Mouse (Mus musculus) thymus, adult 2 months (tissue): ENCODE measurements around the gene Ttc7b. TPM values are rescaled to one million over a fixed set of nuclear protein-coding genes. Genes with fewer than 3 reads are reported as not detected.

Source experiments
- DNase-seq: peaks from one replicate; pipeline ENCODE4 v3.0.0; 2021
- H3K27ac ChIP-seq: fragments of 200-500 bp; 2 replicates; pipeline ENCODE4 v1.5.1; 2012; ENCODE audit warnings: low read length, control low read depth; ENCODE audit not compliant: control insufficient read depth, insufficient read depth
- H3K27me3 ChIP-seq: fragments of 200-500 bp; 2 replicates; pipeline ENCODE4 v1.6.1; 2012; ENCODE audit warnings: mild to moderate bottlenecking, low read length, moderate library complexity, mixed read lengths; ENCODE audit not compliant: control insufficient read depth, insufficient read depth
- H3K36me3 ChIP-seq: fragments of 200-500 bp; 2 replicates; pipeline ENCODE4 v1.6.1; 2012; ENCODE audit warnings: mild to moderate bottlenecking, low read length, moderate library complexity; ENCODE audit not compliant: control insufficient read depth, insufficient read depth
- H3K4me1 ChIP-seq: fragments of 200-500 bp; replicated peaks from 2 replicates; pipeline ENCODE4 v1.6.1; 2012; ENCODE audit warnings: low read length; ENCODE audit not compliant: control insufficient read depth, insufficient read depth
- H3K4me3 ChIP-seq: fragments of 200-500 bp; 2 replicates; pipeline ENCODE4 v1.5.1; 2012; ENCODE audit warnings: mild to moderate bottlenecking, low read length, control low read depth, moderate library complexity; ENCODE audit not compliant: control insufficient read depth, insufficient read depth
- CTCF ChIP-seq: fragments of 200-500 bp; IDR thresholded peaks from 2 replicates; pipeline ENCODE4 v1.5.1; 2012; ENCODE audit warnings: mild to moderate bottlenecking, control low read depth, low read length, moderate library complexity, borderline replicate concordance; ENCODE audit not compliant: control insufficient read depth, poor library complexity, insufficient read depth; ENCODE audit errors: extremely low read depth
- POLR2A ChIP-seq: fragments of 200-500 bp; IDR thresholded peaks from 2 replicates; pipeline ENCODE4 v1.6.1; 2012; ENCODE audit warnings: mild to moderate bottlenecking, low read length, control low read depth, moderate library complexity; ENCODE audit not compliant: control insufficient read depth, poor library complexity, insufficient read depth; ENCODE audit errors: extremely low read depth
- WGBS: fragments of 180-500 bp; shearing (Covaris S2); methylation state at CpG from one replicate; pipeline ENCODE4 v1.1.7; 2018; 5-methylcytosine and 5-hydroxymethylcytosine counted together
- polyA plus RNA-seq: library from polyadenylated mRNA; depleted of rRNA; stranded (reverse); fragments of >200 nt; gene quantifications from 2 replicates; pipeline ENCODE4 v1.2.3, GENCODE M21; 2012; rRNA removed

The Ttc7b gene
- polyA plus RNA-seq, 1 experiment = 43.1 TPM

DNA sequence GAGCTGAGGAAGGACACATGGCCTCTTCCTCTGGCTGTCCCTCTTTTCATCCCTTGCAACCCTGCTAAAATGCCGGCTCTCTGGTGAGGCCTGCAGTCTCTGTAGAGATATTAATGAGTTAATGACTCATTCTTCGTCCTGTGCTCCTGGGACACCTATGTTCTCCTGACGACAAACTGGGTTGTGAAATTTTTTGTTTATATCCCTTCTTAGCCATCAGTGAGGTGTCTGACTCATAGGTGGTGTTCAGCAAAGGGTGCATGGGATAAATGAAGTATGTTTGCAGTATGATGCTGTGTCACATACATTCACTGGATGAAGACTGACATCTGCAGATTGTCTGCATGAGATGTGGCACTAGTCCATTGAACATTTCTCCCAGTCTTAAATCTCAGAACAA is 262.8 kb downstream of the Ttc7b start:
- H3K27ac ChIP-seq = no peak overlapping the region
- H3K4me1 ChIP-seq = no peaks in the 10 kb centered on the region
- TF ChIP-seq CTCF (no peak), POLR2A (no peak)
- no peaks in the 10 kb centered on the region for H3K27me3 ChIP-seq
- H3K4me3 ChIP-seq = no peak overlapping the region
- WGBS = 92% methylated on average over 3 of the region's 3 CpGs
- H3K36me3 ChIP-seq = no peaks in the 10 kb centered on the region
- DNase-seq = no peak

- TF ChIP-seq CTCF (no peak), POLR2A (no peak)
- WGBS = 94% methylated on average over 2 of the region's 2 CpGs
- Histone ChIP-seq H3K27me3 (no peaks in the 10 kb centered on the region), H3K36me3 (no peaks in the 10 kb centered on the region), H3K4me1 (no peaks in the 10 kb centered on the region), H3K4me3 (no peak overlapping the region), H3K27ac (no peak overlapping the region)
- no peak for DNase-seq
These were observed 265.1 kb downstream of the Ttc7b start for GRCm38 (mm10) chr12:100255441-100255949.

DNA sequence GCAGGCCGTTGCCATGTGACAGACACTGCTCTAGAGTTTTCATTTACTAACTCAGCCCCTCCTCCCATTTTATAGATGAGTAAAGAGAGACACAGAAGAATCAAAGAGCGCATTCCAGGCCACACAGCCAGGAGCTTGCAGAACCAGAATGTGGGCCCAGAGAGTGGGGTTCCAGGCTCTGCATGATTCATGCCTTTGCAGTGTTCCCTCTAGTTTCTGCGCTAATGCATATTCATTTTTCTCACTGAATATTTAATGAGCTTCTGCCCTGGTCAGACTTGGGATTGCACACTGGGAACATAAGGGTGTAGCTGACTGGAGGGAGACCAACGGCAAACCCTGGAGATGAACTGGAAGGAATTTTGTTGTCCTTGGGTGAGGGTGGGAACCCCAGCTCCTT is 266.2 kb downstream of the Ttc7b start:
- 98% methylated on average over 4 of the region's 4 CpGs for WGBS
- no peak for TF ChIP-seq CTCF
- no peak for TF ChIP-seq POLR2A
- no peaks in the 10 kb centered on the region for H3K36me3 ChIP-seq
- DNase-seq = no peak
- no peaks in the 10 kb centered on the region for H3K27me3 ChIP-seq
- H3K4me3 ChIP-seq = no peak overlapping the region
- no peaks in the 10 kb centered on the region for H3K4me1 ChIP-seq
- H3K27ac ChIP-seq = no peak overlapping the region

Other genes starting within 250 kb of the Ttc7b start
- 4.6 and 4.7 TPM in 2 replicates for gene Rps6ka5, start 206.2 kb upstream of the Ttc7b start, polyA plus RNA-seq